Comparison of ENCODE assay signal across 15 mouse cellular contexts in genomic region chr1:170605228-170606001, GRCm38 (mm10). TPM values are rescaled to one million over a fixed set of nuclear protein-coding genes. Genes with fewer than 3 reads are reported as not detected.
DNase-seq lines count a peak whose midpoint lies in the region; ATAC-seq lines count a peak whose summit lies in the region.
"Had no signal": no experiment of that assay in that cellular context is flagged by ENCODE, and none has a peak within 500 bp of the region (broad histone marks: within the 10 kb centered on the region; RNA-seq: fewer than 3 reads in every experiment).

No protein-coding gene starts in this region.

- H3K9me3 ChIP-seq in heart, embryonic 15.5 days (replicated peaks) = no peaks in the 10 kb centered on the region
- no peaks in the 10 kb centered on the region for H3K9me3 ChIP-seq in hindbrain, embryonic 11.5 days (ENCODE audit: control insufficient read depth, low read length)
- H3K9me3 ChIP-seq: kidney, embryonic 15.5 days had no signal

- H3K4me1 ChIP-seq in heart, embryonic 15.5 days (replicated peaks) = peaks cover 22% of the 10 kb centered on the region
- no peaks in the 10 kb centered on the region for H3K4me1 ChIP-seq in hindbrain, embryonic 11.5 days (replicated peaks; ENCODE audit: control insufficient read depth, insufficient read depth, low read length)
- H3K4me1 ChIP-seq: kidney, embryonic 15.5 days had no signal

- peak overlapping the region; percentile 62 for H3K27ac ChIP-seq in heart, embryonic 15.5 days
- H3K27ac ChIP-seq in hindbrain, embryonic 11.5 days (ENCODE audit: low read depth, low read length) = no peak overlapping the region
- H3K27ac ChIP-seq: kidney, embryonic 15.5 days had no signal

- H3K4me2 ChIP-seq in heart, embryonic 15.5 days = 0 out of 2 replicates have a peak overlapping the region, but pooled peaks have one; percentile 14
- H3K4me2 ChIP-seq in hindbrain, embryonic 11.5 days (replicated peaks; ENCODE audit: low read depth, low read length) = no peak overlapping the region
- H3K4me2 ChIP-seq: kidney, embryonic 15.5 days had no signal

- no peak overlapping the region for H3K9ac ChIP-seq in heart, embryonic 15.5 days
- H3K9ac ChIP-seq in hindbrain, embryonic 11.5 days (ENCODE audit: low read depth, low read length) = no peak overlapping the region
- H3K9ac ChIP-seq: kidney, embryonic 15.5 days had no signal

- peak; percentile 56; the same call in 1 of the 2 replicates for ATAC-seq in heart, embryonic 15.5 days (replicated peaks; ENCODE audit: insufficient number of reproducible peaks, insufficient read depth, low FRiP score, low read depth)
- no peak for ATAC-seq in hindbrain, embryonic 11.5 days (ENCODE audit: low FRiP score)
- ATAC-seq: CD4-positive, CD25-positive, alpha-beta regulatory T cell, adult 4 months had no signal

- DNase-seq in heart, adult 11 months = no peak
- DNase-seq in urinary bladder, postnatal 14 days (ENCODE audit: low spot score) = peak; percentile 16
- DNase-seq in urinary bladder, postnatal 36 days (ENCODE audit: low spot score in 2 of 2) = no peak
- peak; percentile 40 for DNase-seq in heart, postnatal 4 days
- no peak for DNase-seq in thymus, adult 18-20 months
- DNase-seq in hindbrain, embryonic 11.5 days (ENCODE audit: low spot score) = no peak
- DNase-seq: cerebellum, adult 18-20 months; gastrocnemius, postnatal 36 days; midbrain, embryonic 14.5 days; right cerebral cortex, postnatal 14 days; thymus, postnatal 14 days had no signal

- no peaks in the 10 kb centered on the region for H3K27me3 ChIP-seq in heart, embryonic 15.5 days
- H3K27me3 ChIP-seq in hindbrain, embryonic 11.5 days (ENCODE audit: control insufficient read depth, insufficient read depth, low read length) = no peaks in the 10 kb centered on the region
- H3K27me3 ChIP-seq: kidney, embryonic 15.5 days had no signal

- H3K36me3 ChIP-seq in heart, embryonic 15.5 days = no peaks in the 10 kb centered on the region
- no peaks in the 10 kb centered on the region for H3K36me3 ChIP-seq in hindbrain, embryonic 11.5 days (ENCODE audit: control insufficient read depth, insufficient read depth, low read length)
- H3K36me3 ChIP-seq: kidney, embryonic 15.5 days had no signal

- no peak overlapping the region for H3K4me3 ChIP-seq in heart, embryonic 15.5 days
- no peak overlapping the region for H3K4me3 ChIP-seq in hindbrain, embryonic 11.5 days (ENCODE audit: low read depth, low read length)
- H3K4me3 ChIP-seq: erythroblast, embryonic 14.5 days; kidney, embryonic 15.5 days had no signal

- 38% methylated on average over 21 of the region's 21 CpGs for WGBS in heart, embryonic 15.5 days
- 73% methylated on average over 21 of the region's 21 CpGs for WGBS in hindbrain, embryonic 11.5 days

RNA-seq across cellular contexts. Expression of gene Nos1ap, which starts 15.8 kb away (rescaled TPM):
- polyA plus RNA-seq in heart, embryonic 15.5 days (2015; fragmentation: Nextera tagmentation; extraction: Ambion mirVana) = 13.7 and 16.4 TPM in 2 replicates
- 10 to 100 TPM; 19.9 to 20.0 TPM for total RNA-seq in heart, postnatal 4 days (2021)
- polyA plus RNA-seq in hindbrain, embryonic 11.5 days (2014; fragmentation: Nextera tagmentation; extraction: Ambion mirVana) = 6.7 and 9.7 TPM in 2 replicates

RNA-seq across cellular contexts. Expression of gene Olfml2b, which starts 38.9 kb away (rescaled TPM):
- polyA plus RNA-seq in heart, embryonic 15.5 days (2015; fragmentation: Nextera tagmentation; extraction: Ambion mirVana) = 28.7 and 35.2 TPM in 2 replicates
- total RNA-seq in heart, postnatal 4 days (2021) = 10 to 100 TPM; 53.6 to 56.8 TPM
- polyA plus RNA-seq in hindbrain, embryonic 11.5 days (2014; fragmentation: Nextera tagmentation; extraction: Ambion mirVana) = 4.5 and 6.7 TPM in 2 replicates
- polyA plus RNA-seq: CD4-positive, CD25-positive, alpha-beta regulatory T cell, adult 4 months; erythroblast, embryonic 14.5 days had no signal

Comparison
In these comparisons a context has a peak if more than half of its experiments do, and no peak if none do; other contexts are left out.
1. DNase-seq: peak in urinary bladder, postnatal 14 days (single experiment) and heart, postnatal 4 days (single experiment); none in heart, adult 11 months (single experiment), urinary bladder, postnatal 36 days (0 of 2), thymus, adult 18-20 months (0 of 2) and hindbrain, embryonic 11.5 days (single experiment).